Mouse (Mus musculus) C3H10T1/2 (cell line): ENCODE data around the gene Ndfip2. TPM values are rescaled to one million over a fixed set of nuclear protein-coding genes. Genes with fewer than 3 reads are reported as not detected.

ENCODE experiments used
- polyA plus RNA-seq, 2 experiments: library from polyadenylated mRNA; unstranded; fragments of >200 nt; fragmentation: generic; extraction: Trizol; gene quantifications; one replicate each; pipeline ENCODE4 v1.2.1; 2012; ENCODE audit warnings: missing spikeins in 2 of 2

The Ndfip2 gene
- 10 to 100 TPM in 1 of 2 experiments, 1 to 10 TPM in 1; 1.8 to 11.3 TPM for polyA plus RNA-seq

DNA sequence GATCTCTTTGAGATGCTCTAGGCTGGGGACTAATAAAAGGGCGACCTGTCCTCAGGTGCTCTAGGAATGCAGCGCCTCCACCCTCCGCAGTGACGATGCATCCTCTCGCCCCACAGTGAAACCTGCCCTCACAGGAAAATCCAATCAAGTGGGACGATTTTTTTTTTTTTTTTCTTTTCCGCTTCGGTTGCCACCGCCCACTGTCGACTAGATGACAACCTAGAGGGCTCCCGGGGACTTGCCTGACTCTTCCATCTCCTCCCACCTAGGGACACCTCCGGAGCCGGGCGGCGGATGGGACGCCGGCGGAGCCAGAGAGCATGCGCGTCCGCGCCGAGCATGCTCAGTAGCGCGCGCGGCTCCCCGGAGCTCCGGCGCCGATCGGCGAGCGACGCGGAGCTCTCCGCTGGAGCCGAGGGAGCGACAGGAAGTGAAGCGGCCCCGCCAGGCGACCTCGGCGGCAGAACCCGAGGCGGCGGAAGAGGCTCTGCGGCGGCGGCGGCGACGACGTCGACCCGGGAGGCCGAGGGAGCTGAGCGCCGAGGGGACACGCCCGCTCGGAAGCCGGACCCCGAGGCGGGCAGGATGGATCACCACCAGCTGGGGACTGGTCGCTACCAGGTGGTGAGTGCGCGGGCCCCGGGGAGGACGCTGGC, at the start of gene Ndfip2:
Ndfip2 (plus strand) TSS at position 195 of the 656 bp plus-strand sequence.

Other genes starting within 250 kb of the Ndfip2 start
- 1 to 10 TPM in 1 of 2 experiments, under 1 TPM in 1; 0.54 to 4.4 TPM for gene Rbm26, start 81.2 kb upstream of the Ndfip2 start, polyA plus RNA-seq